Mouse (Mus musculus) hindbrain, embryonic 10.5 days (tissue): ENCODE data around the gene Mrgprg. TPM values are rescaled to one million over a fixed set of nuclear protein-coding genes. Genes with fewer than 3 reads are reported as not detected.

Source experiments
- DNase-seq: peaks from one replicate; pipeline ENCODE4 v3.0.0-alpha.2; 2017; ENCODE audit warnings: low spot score
- H3K27ac ChIP-seq: fragments of 300-500 bp; sonication (generic); 2 replicates; pipeline ENCODE4 v1.5.1; 2016; ENCODE audit warnings: mild to moderate bottlenecking, moderate library complexity
- H3K27me3 ChIP-seq: fragments of 300-500 bp; sonication (generic); 2 replicates; pipeline ENCODE4 v1.6.1; 2016; ENCODE audit warnings: mild to moderate bottlenecking; ENCODE audit not compliant: poor library complexity, insufficient read depth, severe bottlenecking
- H3K36me3 ChIP-seq: fragments of 300-500 bp; sonication (generic); 2 replicates; pipeline ENCODE4 v1.6.1; 2016; ENCODE audit warnings: mild to moderate bottlenecking, moderate library complexity
- H3K4me1 ChIP-seq: fragments of 300-500 bp; sonication (generic); replicated peaks from 2 replicates; pipeline ENCODE4 v1.6.1; 2016; ENCODE audit warnings: mild to moderate bottlenecking
- H3K4me3 ChIP-seq: fragments of 300-500 bp; sonication (generic); 2 replicates; pipeline ENCODE4 v1.5.1; 2016; ENCODE audit warnings: mild to moderate bottlenecking, moderate library complexity
- H3K9me3 ChIP-seq: fragments of 300-500 bp; sonication (generic); 2 replicates; pipeline ENCODE4 v1.6.1; 2016; ENCODE audit warnings: mild to moderate bottlenecking, moderate library complexity
- WGBS: fragments of 180-500 bp; shearing (Covaris S2); methylation state at CpG from one replicate; pipeline ENCODE4 v1.1.7; 2016; 5-methylcytosine and 5-hydroxymethylcytosine counted together
- polyA plus RNA-seq: library from polyadenylated mRNA; unstranded; fragments of >200 nt; fragmentation: Nextera tagmentation; extraction: Ambion mirVana; gene quantifications from 2 replicates; pipeline ENCODE4 v1.2.1, GENCODE M21; 2016

The Mrgprg gene
- polyA plus RNA-seq, 1 experiment from 2014 or later, result not detected

DNA sequence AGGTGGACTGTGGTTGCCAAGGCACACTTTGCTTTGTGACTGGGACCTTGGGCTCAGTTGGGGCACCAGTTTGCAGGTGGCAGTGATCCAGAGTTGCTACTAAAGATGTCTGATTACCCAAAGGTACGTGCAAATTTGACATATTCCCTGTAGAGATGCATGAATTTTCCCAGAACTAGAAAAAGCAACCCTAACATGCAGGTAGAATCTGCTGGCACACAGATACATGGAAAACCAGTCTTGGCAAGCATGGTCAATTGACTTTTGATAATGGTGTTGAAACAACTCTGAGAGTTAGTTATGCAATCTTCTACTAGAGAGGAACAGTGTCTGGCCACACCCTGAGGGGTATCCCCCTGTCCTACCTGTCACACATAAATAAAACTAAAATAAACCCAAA is 15.4 kb downstream of the Mrgprg start:
- Histone ChIP-seq H3K4me3 (no peak overlapping the region), H3K27me3 (peaks cover 29% of the 10 kb centered on the region), H3K27ac (no peak overlapping the region), H3K9me3 (no peaks in the 10 kb centered on the region), H3K36me3 (no peaks in the 10 kb centered on the region), H3K4me1 (peaks cover 19% of the 10 kb centered on the region)
- WGBS, result 78% methylated on average over 1 of the region's 1 CpGs
- no peak for DNase-seq

DNA sequence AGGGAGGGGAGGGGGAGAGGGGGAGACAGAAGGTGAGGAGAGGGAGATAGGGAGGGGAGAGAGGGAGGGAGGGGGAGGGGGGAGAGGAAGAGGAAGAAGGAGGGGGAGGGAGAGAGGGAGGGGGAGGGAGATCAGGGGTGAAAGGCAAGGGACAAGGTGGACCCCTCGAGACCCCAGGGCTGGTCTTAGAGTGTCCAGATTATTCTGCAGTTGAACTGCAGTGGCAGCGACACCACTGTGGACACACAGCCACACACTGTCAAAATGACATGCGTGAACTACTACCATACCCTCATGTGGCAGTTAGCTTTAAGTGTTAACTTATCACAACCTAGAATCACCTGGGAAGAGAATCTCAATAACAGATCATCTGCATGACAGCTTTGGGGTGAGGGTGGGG is 17.7 kb downstream of the Mrgprg start:
- Histone ChIP-seq H3K27me3 (peaks cover 7% of the 10 kb centered on the region; the same call in 1 of the 2 replicates), H3K27ac (peak overlapping the region; percentile 75; the same call in 1 of the 2 replicates), H3K9me3 (no peaks in the 10 kb centered on the region), H3K36me3 (no peaks in the 10 kb centered on the region), H3K4me3 (no peak overlapping the region), H3K4me1 (peaks cover 17% of the 10 kb centered on the region)
- 74% methylated on average over 3 of the region's 3 CpGs for WGBS
- no peak for DNase-seq

DNA sequence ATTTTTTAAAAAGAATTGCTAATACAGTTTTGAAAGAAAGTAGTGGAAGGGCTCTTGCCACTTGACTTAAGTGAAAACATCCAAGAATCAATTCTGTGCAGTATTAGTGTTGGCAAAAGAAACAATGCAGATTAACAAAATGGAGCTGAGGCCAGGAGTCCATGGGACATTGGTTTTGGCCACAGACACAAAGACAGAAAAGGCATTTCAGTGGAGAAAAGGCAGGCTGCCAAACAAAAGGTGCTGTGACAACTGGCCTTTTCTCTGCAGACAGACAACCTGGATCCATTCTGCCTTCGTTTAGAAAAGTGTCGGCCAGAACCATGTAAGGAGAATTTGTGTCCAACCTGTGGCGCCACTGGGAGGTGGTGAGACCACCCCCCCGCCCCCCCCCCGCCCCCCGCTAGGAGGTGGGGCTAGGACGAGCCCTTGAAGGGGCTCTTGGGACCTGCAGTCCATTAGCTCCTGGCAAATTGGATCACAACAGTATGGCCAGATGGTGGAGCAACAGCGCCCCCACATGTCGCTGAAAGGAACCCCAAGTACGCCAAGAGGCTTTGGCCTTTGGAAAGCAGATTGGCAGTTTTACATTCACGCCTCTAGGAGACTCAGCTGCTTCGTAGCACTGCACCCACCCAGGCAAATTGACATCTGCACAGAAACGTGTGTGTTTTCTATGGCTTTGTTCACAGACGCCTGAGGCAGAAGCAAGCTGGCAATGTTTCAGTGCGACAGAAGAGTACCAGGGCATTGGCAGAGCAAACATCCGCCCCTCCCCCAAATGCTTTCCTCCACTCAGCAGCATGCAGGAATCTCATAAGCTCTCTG is 18.5 kb downstream of the Mrgprg start:
- peak; percentile 91 for DNase-seq
- H3K4me1 ChIP-seq, result peaks cover 17% of the 10 kb centered on the region
- peak overlapping the region; percentile 36 for H3K4me3 ChIP-seq
- H3K9me3 ChIP-seq, result no peaks in the 10 kb centered on the region
- H3K36me3 ChIP-seq, result no peaks in the 10 kb centered on the region
- 5% methylated on average over 16 of the region's 16 CpGs for WGBS
- peaks cover 7% of the 10 kb centered on the region; the same call in 1 of the 2 replicates for H3K27me3 ChIP-seq
- H3K27ac ChIP-seq, result peak overlapping the region; percentile 75

DNA sequence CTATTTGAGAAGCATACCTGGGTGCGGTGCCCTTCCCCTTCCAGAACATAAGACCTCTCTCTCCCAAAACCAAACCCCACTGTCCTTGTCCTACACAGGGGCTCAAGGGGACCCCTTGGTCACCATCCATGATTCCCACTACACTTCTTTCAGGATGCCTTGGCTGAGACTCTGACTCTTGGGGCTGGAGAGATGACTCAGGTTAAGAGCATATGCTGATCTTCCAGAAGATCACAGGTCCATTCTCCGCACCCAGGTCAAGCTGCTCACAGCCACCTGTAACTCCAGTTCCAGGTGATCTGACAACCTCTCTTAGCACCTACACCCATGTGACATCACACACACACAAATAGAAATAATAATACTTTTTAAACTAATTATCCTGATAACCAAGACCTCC is 26.1 kb downstream of the Mrgprg start:
- H3K27ac ChIP-seq, result peak overlapping the region; percentile 88
- 19% methylated on average over 2 of the region's 2 CpGs for WGBS

DNA sequence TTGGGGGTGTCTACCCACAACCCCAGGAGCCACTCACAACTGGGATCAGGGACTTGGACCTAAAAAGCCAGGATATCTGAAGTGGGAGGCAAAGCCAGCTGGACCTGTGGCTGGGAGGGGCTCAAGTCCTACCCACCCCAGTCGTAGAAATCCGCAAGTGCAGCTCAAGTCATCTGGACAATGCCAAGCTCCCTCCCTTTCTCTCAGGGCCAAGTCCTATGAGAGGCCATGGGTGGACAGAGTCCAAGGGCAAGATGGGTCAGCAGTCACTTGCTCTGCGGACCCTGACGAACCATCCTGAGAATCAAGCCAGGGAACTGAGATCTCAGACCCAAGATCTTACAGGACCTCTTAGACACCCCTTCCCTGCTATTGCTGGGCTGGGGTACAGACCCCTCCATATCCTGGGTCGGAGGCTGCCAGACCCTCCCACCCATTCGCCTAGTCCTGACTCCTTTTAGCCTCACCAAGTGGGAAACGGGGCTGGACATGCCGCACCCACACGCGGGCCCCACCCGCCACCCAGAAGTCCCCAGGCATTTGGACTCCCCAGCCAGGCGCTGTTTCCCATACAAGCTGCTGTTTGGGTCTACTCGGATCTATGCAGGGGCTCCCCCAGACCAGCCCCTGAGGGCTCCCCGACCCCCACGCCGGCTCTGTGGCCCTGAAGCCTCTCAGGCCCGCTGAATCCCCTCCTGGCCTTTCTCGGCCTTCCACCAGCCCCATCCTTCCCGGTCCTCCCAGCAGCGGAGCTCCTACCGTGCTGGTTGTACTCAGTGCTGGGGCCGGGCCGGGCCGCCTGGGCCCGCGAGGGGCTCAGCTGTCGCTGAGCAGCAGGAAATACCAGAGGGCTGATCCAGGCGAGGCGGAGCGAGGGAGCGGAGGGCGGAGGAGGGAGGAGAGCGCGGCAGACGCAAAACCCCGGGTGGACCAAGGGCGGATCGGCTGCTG is 27.0 kb downstream of the Mrgprg start:
- H3K4me3 ChIP-seq, result peak overlapping the region; percentile 61
- peak overlapping the region; percentile 88 for H3K27ac ChIP-seq
- 3% methylated on average over 38 of the region's 38 CpGs for WGBS
- peaks cover 31% of the 10 kb centered on the region for H3K4me1 ChIP-seq
- no peaks in the 10 kb centered on the region for H3K9me3 ChIP-seq
- H3K27me3 ChIP-seq, result peaks cover 46% of the 10 kb centered on the region
- H3K36me3 ChIP-seq, result no peaks in the 10 kb centered on the region
- peak; percentile 84 for DNase-seq

More for the DNA sequence above, 26.1 kb downstream of the Mrgprg start:
- no peaks in the 10 kb centered on the region for H3K36me3 ChIP-seq
- H3K9me3 ChIP-seq, result no peaks in the 10 kb centered on the region
- H3K4me1 ChIP-seq, result peaks cover 31% of the 10 kb centered on the region
- H3K27me3 ChIP-seq, result peaks cover 46% of the 10 kb centered on the region
- peak overlapping the region; percentile 61 for H3K4me3 ChIP-seq
- DNase-seq, result no peak

DNA sequence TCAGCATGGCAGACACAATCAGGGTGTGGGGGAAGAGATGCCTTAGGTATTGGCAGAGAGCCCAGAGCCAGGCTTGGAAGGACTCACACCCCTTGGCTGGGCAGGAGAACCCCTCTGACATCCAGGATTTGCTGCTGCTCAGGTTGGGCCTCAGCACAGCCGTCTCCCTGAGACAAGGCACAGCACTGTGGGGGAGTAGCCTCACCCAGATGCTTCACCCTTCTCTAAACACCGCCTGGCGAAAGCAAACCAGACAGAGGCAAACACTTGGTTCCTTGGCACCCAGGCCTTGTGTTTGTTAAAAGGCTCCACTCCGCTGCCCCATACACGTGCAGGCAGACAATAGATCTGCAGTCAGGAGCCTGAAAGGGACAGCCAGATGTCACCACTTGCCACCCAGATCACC is 28.2 kb downstream of the Mrgprg start:
- 38% methylated on average over 5 of the region's 5 CpGs for WGBS
- DNase-seq, result peak; percentile 8
- Histone ChIP-seq H3K4me3 (peak overlapping the region; percentile 61), H3K9me3 (no peaks in the 10 kb centered on the region), H3K4me1 (peaks cover 31% of the 10 kb centered on the region), H3K36me3 (peaks cover 4% of the 10 kb centered on the region; the same call in 1 of the 2 replicates), H3K27ac (peak overlapping the region; percentile 88), H3K27me3 (peaks cover 46% of the 10 kb centered on the region)

DNA sequence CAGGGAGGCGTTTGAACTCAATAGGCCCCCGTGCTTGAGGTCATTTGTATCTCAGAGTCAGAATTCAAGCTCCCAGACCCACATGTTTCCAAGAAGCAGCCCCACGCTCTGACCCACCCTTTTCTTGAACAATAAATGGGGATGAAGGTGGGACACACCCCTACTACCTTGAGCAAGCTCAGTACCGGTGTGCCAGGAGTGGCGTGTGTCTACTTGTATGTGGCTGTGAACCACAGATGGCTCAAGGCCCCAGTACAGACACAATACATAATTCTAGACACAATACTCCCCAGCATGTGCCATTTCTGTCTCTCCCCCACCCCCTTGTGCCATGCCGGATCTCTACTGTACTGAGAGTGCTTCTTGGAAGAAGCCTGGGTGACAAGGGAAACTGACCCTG is 28.6 kb downstream of the Mrgprg start:
- no peak for DNase-seq
- Histone ChIP-seq H3K9me3 (no peaks in the 10 kb centered on the region), H3K27me3 (peaks cover 44% of the 10 kb centered on the region), H3K4me1 (peaks cover 31% of the 10 kb centered on the region), H3K4me3 (peak overlapping the region; percentile 61; the same call in 1 of the 2 replicates), H3K36me3 (peaks cover 8% of the 10 kb centered on the region; the same call in 1 of the 2 replicates), H3K27ac (peak overlapping the region; percentile 88)
- 78% methylated on average over 6 of the region's 6 CpGs for WGBS

DNA sequence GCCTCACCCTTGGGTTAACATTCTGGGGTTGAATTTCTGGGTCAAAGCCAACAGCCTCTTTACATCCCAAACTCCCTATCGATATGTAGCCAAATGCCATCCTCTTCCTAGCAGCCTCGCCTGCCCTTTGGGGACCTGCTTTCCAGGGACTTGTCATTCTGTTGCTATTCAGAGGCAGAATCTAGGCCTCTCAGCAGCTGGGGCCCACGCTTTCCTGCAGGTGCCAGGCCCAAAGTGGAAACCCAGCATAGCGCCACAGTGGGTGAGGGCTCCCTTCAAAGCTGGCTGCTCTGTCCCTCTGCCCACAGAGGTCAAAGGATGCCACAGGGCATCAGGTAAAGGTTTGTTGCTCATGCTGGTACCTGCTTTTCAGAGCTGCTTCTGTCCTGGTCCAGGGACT is 33.0 kb downstream of the Mrgprg start:
- WGBS, result 89% methylated on average over 4 of the region's 4 CpGs
- Histone ChIP-seq H3K27me3 (peaks cover 3% of the 10 kb centered on the region; the same call in 1 of the 2 replicates), H3K4me1 (peaks cover 21% of the 10 kb centered on the region), H3K4me3 (no peak overlapping the region), H3K9me3 (no peaks in the 10 kb centered on the region), H3K36me3 (peaks cover 9% of the 10 kb centered on the region; the same call in 1 of the 2 replicates), H3K27ac (0 out of 2 replicates have a peak overlapping the region, but pooled peaks have one; percentile 13)
- DNase-seq, result no peak

DNA sequence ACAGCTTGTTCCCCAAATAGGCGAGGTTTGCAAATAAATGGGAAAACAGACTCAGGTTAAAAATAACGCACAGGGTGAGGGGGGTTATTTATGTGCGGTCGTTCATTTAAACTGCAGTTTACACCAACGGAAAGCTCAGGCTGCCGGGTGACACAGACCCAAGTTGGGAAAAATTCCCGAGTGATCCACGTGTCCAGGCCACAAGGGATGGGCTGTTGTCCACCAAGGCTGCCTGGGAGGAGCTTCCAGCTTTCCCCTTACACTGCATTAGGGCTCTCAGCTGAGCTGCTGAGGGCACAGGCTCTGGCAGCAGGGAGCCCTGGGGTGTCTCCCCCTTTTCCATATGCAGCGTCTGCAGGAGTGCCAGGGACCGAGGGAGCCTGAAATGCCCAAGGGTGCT is 36.9 kb downstream of the Mrgprg start:
- 86% methylated on average over 10 of the region's 10 CpGs for WGBS
- no peak for DNase-seq
- H3K9me3 ChIP-seq, result no peaks in the 10 kb centered on the region
- no peak overlapping the region for H3K27ac ChIP-seq
- peaks cover 9% of the 10 kb centered on the region; the same call in 1 of the 2 replicates for H3K36me3 ChIP-seq
- H3K27me3 ChIP-seq, result no peaks in the 10 kb centered on the region
- H3K4me1 ChIP-seq, result peaks cover 14% of the 10 kb centered on the region
- H3K4me3 ChIP-seq, result no peak overlapping the region

DNA sequence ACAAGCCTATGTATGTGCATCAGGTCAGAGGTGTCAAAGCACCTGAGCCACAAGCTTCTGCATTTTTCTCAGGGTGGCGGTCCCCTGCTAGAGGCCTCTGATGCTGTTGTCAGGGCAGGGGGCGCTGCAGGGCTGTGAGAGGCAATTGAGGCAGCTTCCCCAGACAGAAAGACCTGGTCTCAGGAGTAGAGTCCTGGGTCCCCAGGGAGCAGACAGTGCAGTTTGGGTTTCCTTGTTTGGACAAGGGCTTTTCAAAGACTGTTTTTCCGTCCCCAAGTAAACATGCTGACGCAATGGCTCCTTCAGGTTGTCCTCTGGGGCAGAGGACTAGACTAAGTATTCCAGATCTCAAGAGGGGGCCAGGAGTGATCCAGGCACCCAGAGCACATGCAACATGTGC is 40.4 kb downstream of the Mrgprg start:
- Histone ChIP-seq H3K27ac (no peak overlapping the region), H3K9me3 (no peaks in the 10 kb centered on the region), H3K36me3 (no peaks in the 10 kb centered on the region), H3K4me1 (peaks cover 16% of the 10 kb centered on the region), H3K4me3 (no peak overlapping the region), H3K27me3 (no peaks in the 10 kb centered on the region)
- WGBS, result 81% methylated on average over 4 of the region's 4 CpGs
- no peak for DNase-seq

DNA sequence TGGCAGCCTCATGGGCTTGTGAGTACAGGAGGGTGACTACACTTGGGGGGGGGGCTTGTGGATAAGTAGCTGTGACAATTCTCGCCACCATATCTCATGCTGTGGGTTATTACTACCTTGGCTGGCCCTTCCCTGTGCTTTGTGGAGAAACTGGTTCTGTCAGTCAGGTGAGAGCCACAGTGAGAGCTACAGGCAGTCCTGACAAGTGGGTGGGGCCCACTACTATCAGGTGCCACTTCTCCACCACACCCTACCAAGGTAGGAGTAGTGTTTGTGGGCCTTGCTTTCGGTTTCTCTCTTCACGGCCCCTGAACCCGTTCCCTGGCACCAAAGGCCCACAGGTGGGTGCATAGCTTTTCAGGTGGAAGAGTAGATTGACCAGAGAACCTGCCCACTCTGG is 43.0 kb downstream of the Mrgprg start:
- H3K27ac ChIP-seq, result no peak overlapping the region
- no peak overlapping the region for H3K4me3 ChIP-seq
- no peaks in the 10 kb centered on the region for H3K36me3 ChIP-seq
- peaks cover 27% of the 10 kb centered on the region for H3K4me1 ChIP-seq
- no peaks in the 10 kb centered on the region for H3K9me3 ChIP-seq
- DNase-seq, result no peak
- WGBS, result 86% methylated on average over 4 of the region's 4 CpGs
- no peaks in the 10 kb centered on the region for H3K27me3 ChIP-seq

DNA sequence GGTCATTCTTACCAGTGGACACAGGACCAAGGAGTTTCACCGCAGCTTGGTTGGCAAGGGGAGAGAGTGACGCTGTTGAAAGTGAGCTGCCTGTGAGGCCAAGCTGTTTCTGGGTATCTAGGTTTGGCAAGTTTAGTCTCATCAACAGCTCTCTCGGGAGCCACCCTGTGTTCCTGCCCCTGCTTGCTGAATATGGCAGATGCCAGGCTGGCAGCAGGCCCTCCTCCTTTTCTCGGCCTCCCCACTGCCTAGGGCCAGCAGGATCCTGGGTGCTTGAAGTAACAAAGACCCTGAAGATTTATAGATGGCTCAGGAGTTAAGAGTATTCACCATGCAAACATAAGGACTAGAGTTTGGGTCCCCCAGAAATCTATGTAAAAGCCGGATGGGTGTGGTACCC is 44.1 kb downstream of the Mrgprg start:
- Histone ChIP-seq H3K4me1 (peaks cover 37% of the 10 kb centered on the region), H3K4me3 (no peak overlapping the region), H3K9me3 (no peaks in the 10 kb centered on the region), H3K36me3 (no peaks in the 10 kb centered on the region), H3K27me3 (no peaks in the 10 kb centered on the region), H3K27ac (no peak overlapping the region)
- DNase-seq, result no peak
- WGBS, result 90% methylated on average over 5 of the region's 5 CpGs
